Mouse (Mus musculus): ENCODE results near the gene BC107364. TPM values are rescaled to one million over a fixed set of nuclear protein-coding genes. Genes with fewer than 3 reads are reported as not detected.

The BC107364 gene
- not detected for polyA plus RNA-seq (2017; shearing (Covaris generic))

DNA sequence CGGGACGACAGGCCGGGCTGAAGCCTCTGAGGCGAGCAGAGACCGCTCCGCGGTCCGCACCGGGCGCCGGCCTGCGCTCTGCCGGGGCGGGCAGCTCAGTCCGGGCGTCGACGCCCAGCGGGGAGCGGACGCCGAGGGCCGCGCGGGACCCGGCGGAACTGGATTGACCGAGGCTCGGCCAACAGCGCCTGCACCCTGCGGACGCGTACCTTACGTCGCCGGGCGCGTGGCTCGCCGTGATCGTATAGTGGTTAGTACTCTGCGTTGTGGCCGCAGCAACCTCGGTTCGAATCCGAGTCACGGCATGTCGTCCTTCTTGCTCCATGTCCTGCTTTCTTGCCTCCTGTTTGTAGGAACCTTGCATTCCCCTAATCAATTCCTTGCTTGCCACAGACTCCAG lies at the start of gene BC107364:
Gene BC107364, minus strand, starts transcription at position 45 of the 400 bp plus-strand sequence.

Other genes with a start within 250 kb of the BC107364 start
- 32.6 TPM for gene Bola1, start 232.6 kb downstream of the BC107364 start, polyA plus RNA-seq (2017; shearing (Covaris generic))
- gene Hist2h2ab, start 232.4 kb downstream of the BC107364 start, polyA plus RNA-seq (2017; shearing (Covaris generic)), result 0.95 TPM
- 9.2 TPM for gene Hist2h2ac, start 231.4 kb downstream of the BC107364 start, polyA plus RNA-seq (2017; shearing (Covaris generic))
- 4.6 TPM for gene Hist2h2be, start 231.2 kb downstream of the BC107364 start, polyA plus RNA-seq (2017; shearing (Covaris generic))
- gene Hist2h3c2, start 213.2 kb downstream of the BC107364 start, polyA plus RNA-seq (2017; shearing (Covaris generic)), result 0.77 TPM
- 73.7 TPM for gene Hist2h2aa2, start 212.0 kb downstream of the BC107364 start, polyA plus RNA-seq (2017; shearing (Covaris generic))
- gene Hist2h2aa1, start 206.8 kb downstream of the BC107364 start, polyA plus RNA-seq (2017; shearing (Covaris generic)), result not detected
- not detected for gene Hist2h3c1, start 205.6 kb downstream of the BC107364 start, polyA plus RNA-seq (2017; shearing (Covaris generic))
- 4.2 TPM for gene Hist2h4, start 189.0 kb downstream of the BC107364 start, polyA plus RNA-seq (2017; shearing (Covaris generic))
- gene Hist2h3b, start 183.7 kb downstream of the BC107364 start, polyA plus RNA-seq (2017; shearing (Covaris generic)), result 7.6 TPM
- gene Hist2h2bb, start 182.6 kb downstream of the BC107364 start, polyA plus RNA-seq (2017; shearing (Covaris generic)), result 5.4 TPM
- 0.20 TPM for gene Fcgr1, start 158.3 kb downstream of the BC107364 start, polyA plus RNA-seq (2017; shearing (Covaris generic))
- not detected for gene Hfe2, start 72.9 kb upstream of the BC107364 start, polyA plus RNA-seq (2017; shearing (Covaris generic))
- 718 TPM for gene Txnip, start 105.7 kb upstream of the BC107364 start, polyA plus RNA-seq (2017; shearing (Covaris generic))
- gene Gm16253, start 124.7 kb upstream of the BC107364 start, polyA plus RNA-seq (2017; shearing (Covaris generic)), result 0.93 TPM
- 22.0 TPM for gene Polr3gl, start 141.9 kb upstream of the BC107364 start, polyA plus RNA-seq (2017; shearing (Covaris generic))
- 0.07 TPM for gene Ankrd34a, start 144.3 kb upstream of the BC107364 start, polyA plus RNA-seq (2017; shearing (Covaris generic))
- 0.29 TPM for gene Lix1l, start 148.8 kb upstream of the BC107364 start, polyA plus RNA-seq (2017; shearing (Covaris generic))
- gene Rbm8a, start 177.6 kb upstream of the BC107364 start, polyA plus RNA-seq (2017; shearing (Covaris generic)), result 166 TPM
- gene Pex11b, start 183.1 kb upstream of the BC107364 start, polyA plus RNA-seq (2017; shearing (Covaris generic)), result 49.6 TPM
- 0.24 TPM for gene Gm42957, start 183.2 kb upstream of the BC107364 start, polyA plus RNA-seq (2017; shearing (Covaris generic))
- gene Itga10, start 193.3 kb upstream of the BC107364 start, polyA plus RNA-seq (2017; shearing (Covaris generic)), result 0.16 TPM
- not detected for gene Ankrd35, start 217.8 kb upstream of the BC107364 start, polyA plus RNA-seq (2017; shearing (Covaris generic))
- 25.1 TPM for gene Pias3, start 244.1 kb upstream of the BC107364 start, polyA plus RNA-seq (2017; shearing (Covaris generic))